Mouse (Mus musculus) testis, adult 2 months (tissue): ENCODE measurements around the gene 1110051M20Rik. TPM values are rescaled to one million over a fixed set of nuclear protein-coding genes. Genes with fewer than 3 reads are reported as not detected.

ENCODE experiments used
- H3K27ac ChIP-seq: fragments of 200-500 bp; 2 replicates; pipeline ENCODE4 v1.5.1; 2012; ENCODE audit warnings: low read depth, low read length; ENCODE audit not compliant: control insufficient read depth, insufficient read depth
- H3K27me3 ChIP-seq: fragments of 200-500 bp; 2 replicates; pipeline ENCODE4 v1.6.1; 2012; ENCODE audit warnings: mild to moderate bottlenecking, low read length, moderate library complexity; ENCODE audit not compliant: control insufficient read depth, insufficient read depth
- H3K36me3 ChIP-seq: fragments of 200-500 bp; 2 replicates; pipeline ENCODE4 v1.6.1; 2012; ENCODE audit warnings: mild to moderate bottlenecking, low read length; ENCODE audit not compliant: control insufficient read depth, insufficient read depth
- H3K4me1 ChIP-seq: fragments of 200-500 bp; 2 replicates; pipeline ENCODE4 v1.6.1; 2012; ENCODE audit warnings: low read length; ENCODE audit not compliant: control insufficient read depth, insufficient read depth
- H3K4me3 ChIP-seq: fragments of 200-500 bp; 2 replicates; pipeline ENCODE4 v1.5.1; 2012; ENCODE audit warnings: low read depth, mild to moderate bottlenecking, low read length, moderate library complexity, mixed read lengths; ENCODE audit not compliant: control insufficient read depth
- CTCF ChIP-seq: fragments of 200-500 bp; IDR thresholded peaks from 2 replicates; pipeline ENCODE4 v1.5.1; 2012; ENCODE audit warnings: low read depth, mild to moderate bottlenecking, inconsistent platforms, low read length, moderate library complexity; ENCODE audit not compliant: control insufficient read depth, insufficient read depth, insufficient replicate concordance
- POLR2A ChIP-seq: fragments of 200-500 bp; IDR thresholded peaks from 2 replicates; pipeline ENCODE4 v1.6.1; 2012; ENCODE audit warnings: low read depth, mild to moderate bottlenecking, inconsistent platforms, low read length, moderate library complexity; ENCODE audit not compliant: control insufficient read depth
- polyA plus RNA-seq: library from polyadenylated mRNA; depleted of rRNA; stranded (reverse); fragments of >200 nt; gene quantifications from 2 replicates; pipeline ENCODE4 v1.2.3, GENCODE M21; 2012

Gene 1110051M20Rik
- polyA plus RNA-seq, 1 experiment, result 91.7 TPM

DNA sequence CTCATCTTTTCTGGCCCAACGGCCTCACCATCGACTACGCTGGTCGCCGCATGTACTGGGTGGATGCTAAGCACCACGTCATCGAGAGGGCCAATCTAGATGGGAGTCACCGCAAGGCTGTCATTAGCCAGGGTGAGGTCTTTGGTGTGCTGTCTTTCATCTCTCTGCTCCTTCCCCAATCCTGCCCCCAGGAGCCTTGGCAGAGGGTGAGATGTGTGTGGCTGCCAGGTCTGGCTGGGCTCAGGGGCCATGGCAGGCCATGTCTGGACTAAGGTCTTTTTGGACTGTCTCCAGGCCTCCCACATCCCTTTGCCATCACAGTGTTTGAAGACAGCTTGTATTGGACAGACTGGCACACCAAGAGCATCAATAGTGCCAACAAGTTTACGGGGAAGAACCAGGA lies 35.9 kb upstream of the 1110051M20Rik start:
- Histone ChIP-seq H3K36me3 (no peaks in the 10 kb centered on the region), H3K27me3 (no peaks in the 10 kb centered on the region), H3K4me3 (no peak overlapping the region), H3K4me1 (0 out of 2 replicates have a peak, but pooled peaks cover 2% of the 10 kb centered on the region), H3K27ac (no peak overlapping the region)
- TF ChIP-seq CTCF (no peak), POLR2A (no peak)

DNA sequence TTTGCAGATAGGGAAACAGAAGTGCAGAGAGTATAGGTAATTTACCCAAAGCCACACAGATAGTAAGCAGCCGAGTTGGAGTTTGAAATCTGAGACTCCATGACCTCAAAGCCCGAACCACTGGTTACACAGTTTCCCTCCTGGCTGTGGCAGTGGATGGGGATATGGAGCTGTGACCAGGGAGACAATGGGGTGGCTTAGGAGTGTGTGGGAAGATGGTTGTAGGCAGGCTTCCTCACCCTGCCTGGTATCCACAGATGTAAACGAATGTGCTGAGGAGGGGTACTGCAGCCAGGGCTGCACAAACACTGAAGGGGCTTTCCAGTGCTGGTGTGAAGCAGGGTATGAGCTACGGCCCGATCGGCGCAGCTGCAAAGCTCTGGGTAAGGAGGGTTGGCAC lies 32.3 kb upstream of the 1110051M20Rik start:
- Histone ChIP-seq H3K36me3 (no peaks in the 10 kb centered on the region), H3K27me3 (no peaks in the 10 kb centered on the region), H3K4me3 (no peak overlapping the region), H3K27ac (no peak overlapping the region), H3K4me1 (0 out of 2 replicates have a peak, but pooled peaks cover 2% of the 10 kb centered on the region)
- no peak for TF ChIP-seq POLR2A
- no peak for TF ChIP-seq CTCF

DNA sequence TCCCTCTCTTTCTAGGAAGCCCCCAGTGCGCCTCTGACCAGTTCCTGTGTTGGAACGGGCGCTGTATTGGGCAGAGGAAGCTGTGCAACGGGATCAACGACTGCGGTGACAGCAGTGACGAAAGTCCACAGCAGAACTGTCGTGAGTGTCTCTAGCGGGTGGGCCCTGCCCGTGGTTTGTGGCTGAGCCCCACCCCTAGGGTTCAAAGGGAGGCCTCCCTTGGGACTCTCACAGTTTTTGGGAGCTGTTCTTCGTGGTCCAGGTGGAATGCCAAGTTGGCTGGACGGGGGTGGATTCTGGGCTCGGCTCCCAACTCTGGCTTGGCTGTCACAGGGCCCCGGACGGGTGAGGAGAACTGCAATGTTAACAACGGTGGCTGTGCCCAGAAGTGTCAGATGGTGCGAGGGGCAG lies 31.8 kb upstream of the 1110051M20Rik start:
- H3K4me3 ChIP-seq, result no peak overlapping the region
- TF ChIP-seq CTCF (no peak), POLR2A (no peak)
- H3K4me1 ChIP-seq, result 0 out of 2 replicates have a peak, but pooled peaks cover 2% of the 10 kb centered on the region
- H3K36me3 ChIP-seq, result no peaks in the 10 kb centered on the region
- H3K27ac ChIP-seq, result no peak overlapping the region
- no peaks in the 10 kb centered on the region for H3K27me3 ChIP-seq

DNA sequence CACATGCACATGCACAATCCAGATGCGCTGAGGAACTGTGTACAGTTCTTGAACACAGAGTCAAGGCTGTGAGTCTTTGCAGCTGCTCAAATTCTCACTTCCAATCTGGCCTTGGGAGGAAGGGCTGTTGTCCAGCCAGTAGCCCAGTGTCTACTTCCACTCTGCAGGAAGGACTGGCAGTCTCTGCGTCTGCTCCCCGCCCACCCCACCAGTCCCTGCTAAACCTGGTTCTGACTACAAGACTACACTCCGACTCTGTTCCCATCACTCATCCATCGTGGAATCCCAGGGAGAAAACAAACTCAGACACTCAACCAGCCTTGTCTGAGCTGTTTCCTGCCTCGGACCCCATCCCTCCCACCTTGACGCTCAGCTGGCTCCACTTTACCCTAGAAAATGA lies 31.3 kb upstream of the 1110051M20Rik start:
- Histone ChIP-seq H3K4me1 (0 out of 2 replicates have a peak, but pooled peaks cover 2% of the 10 kb centered on the region), H3K36me3 (no peaks in the 10 kb centered on the region), H3K27me3 (no peaks in the 10 kb centered on the region), H3K27ac (no peak overlapping the region), H3K4me3 (no peak overlapping the region)
- TF ChIP-seq POLR2A (no peak), CTCF (no peak)

DNA sequence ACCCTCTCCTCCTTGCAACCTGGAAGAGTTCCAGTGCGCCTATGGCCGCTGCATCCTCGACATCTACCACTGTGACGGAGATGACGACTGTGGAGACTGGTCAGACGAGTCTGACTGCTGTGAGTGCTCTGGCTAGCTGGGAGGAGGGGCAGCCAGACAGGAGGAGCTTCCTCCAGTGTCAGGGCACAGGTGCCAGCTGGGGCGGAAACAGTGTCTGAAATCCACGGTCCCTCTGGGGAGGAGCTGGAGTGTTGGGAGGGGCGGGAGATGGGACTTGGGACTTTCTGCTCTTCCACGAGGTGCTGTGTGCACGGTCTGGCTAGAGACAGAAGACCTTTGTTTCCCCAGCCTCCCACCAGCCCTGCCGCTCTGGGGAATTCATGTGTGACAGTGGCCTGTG lies 29.9 kb upstream of the 1110051M20Rik start:
- Histone ChIP-seq H3K27ac (no peak overlapping the region), H3K36me3 (no peaks in the 10 kb centered on the region), H3K4me1 (0 out of 2 replicates have a peak, but pooled peaks cover 2% of the 10 kb centered on the region), H3K27me3 (no peaks in the 10 kb centered on the region), H3K4me3 (no peak overlapping the region)
- TF ChIP-seq CTCF, result no peak

DNA sequence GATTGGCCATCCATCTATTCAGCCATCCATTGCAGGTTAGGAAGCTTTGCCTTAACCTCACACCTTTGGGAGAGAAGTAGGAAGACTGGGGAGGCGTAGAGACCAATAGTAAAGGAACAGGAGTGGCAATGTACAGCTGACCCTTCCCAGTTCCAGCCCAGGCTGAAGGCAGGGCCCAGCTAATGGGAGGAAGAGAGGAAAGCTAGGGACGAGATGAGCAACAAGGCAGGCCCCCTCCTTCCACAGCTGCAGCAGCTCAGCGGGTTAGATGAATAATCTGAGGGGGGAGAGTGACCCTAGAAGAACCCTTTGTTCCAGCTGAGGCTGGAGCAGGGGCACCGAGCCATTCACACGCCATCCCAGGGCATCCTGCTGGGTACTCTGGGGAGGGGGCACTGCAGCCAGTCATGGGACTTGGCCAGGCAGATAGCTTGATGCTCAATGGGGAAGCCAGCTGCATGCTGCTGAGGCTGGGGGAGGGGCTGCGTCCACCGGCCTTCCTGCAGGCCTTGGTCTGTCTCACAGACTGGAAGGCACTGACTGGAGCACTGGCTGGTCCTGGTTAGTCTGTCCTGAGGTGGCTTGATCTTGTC lies 25.6 kb upstream of the 1110051M20Rik start:
- Histone ChIP-seq H3K27me3 (no peaks in the 10 kb centered on the region), H3K27ac (no peak overlapping the region), H3K4me1 (no peaks in the 10 kb centered on the region), H3K36me3 (no peaks in the 10 kb centered on the region), H3K4me3 (no peak overlapping the region)
- no peak for TF ChIP-seq POLR2A
- no peak for TF ChIP-seq CTCF

DNA sequence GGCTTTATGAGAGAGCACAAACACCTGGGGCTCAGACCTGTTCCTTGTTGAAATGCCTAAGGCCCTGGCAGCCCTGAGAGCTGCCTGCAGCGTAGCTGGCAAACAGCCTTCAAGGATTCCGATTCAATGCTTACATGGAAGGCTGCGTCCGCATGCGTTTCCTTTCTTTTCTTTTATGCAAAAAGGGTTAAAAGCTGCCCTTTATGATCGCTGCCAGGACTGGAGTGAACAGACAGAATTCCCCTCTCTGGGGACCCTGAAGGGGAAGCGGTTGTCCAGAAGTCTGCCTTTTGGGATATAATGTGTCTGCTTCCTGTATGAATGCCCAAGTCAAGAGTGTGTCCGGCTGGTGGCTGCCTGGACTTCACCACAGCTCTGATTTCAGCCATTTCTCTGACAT lies 23.1 kb upstream of the 1110051M20Rik start:
- no peak overlapping the region for H3K4me3 ChIP-seq
- no peaks in the 10 kb centered on the region for H3K27me3 ChIP-seq
- H3K36me3 ChIP-seq, result no peaks in the 10 kb centered on the region
- 0 out of 2 replicates have a peak, but pooled peaks cover under 1% of the 10 kb centered on the region for H3K4me1 ChIP-seq
- TF ChIP-seq POLR2A (no peak), CTCF (no peak)
- H3K27ac ChIP-seq, result no peak overlapping the region

DNA sequence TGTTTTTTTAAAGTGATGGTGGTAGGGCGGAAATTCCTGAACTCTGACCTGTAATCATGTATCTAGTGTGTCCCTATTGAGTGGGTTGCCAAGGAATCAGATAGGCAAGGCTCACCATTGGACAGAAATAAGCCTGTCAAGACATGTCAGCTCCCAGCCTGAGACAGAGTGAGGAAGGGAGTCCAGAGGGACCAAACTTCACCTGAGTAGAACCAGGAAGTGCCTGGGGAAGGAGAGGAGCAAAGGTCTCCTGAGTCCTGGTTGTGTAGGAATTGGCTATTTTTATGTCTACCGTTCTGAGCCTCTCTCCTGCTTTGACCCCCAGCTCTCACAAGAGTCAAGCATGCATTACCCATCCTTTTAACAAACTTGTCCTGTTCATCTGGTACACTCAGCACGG lies 21.4 kb upstream of the 1110051M20Rik start:
- no peaks in the 10 kb centered on the region for H3K36me3 ChIP-seq
- no peak overlapping the region for H3K4me3 ChIP-seq
- no peaks in the 10 kb centered on the region for H3K27me3 ChIP-seq
- TF ChIP-seq CTCF, result no peak
- TF ChIP-seq POLR2A, result no peak
- H3K27ac ChIP-seq, result no peak overlapping the region
- H3K4me1 ChIP-seq, result peaks cover 8% of the 10 kb centered on the region
